Mouse (Mus musculus): ENCODE results near the gene Usp43.

- TF ChIP-seq POLR2A (IDR thresholded peaks at IDR 0.05; ENCODE audit: insufficient read length, low read depth): no peak
- no peak for TF ChIP-seq TCF12 (IDR thresholded peaks at IDR 0.05; ENCODE audit: insufficient read depth, poor library complexity, severe bottlenecking)
- no peak for TF ChIP-seq MYOG (IDR thresholded peaks at IDR 0.05; ENCODE audit: control insufficient read depth in 1 of 3, insufficient read depth in 1 of 3, insufficient read length in 2 of 3, low read depth in 2 of 3)
- no peak for TF ChIP-seq REST (IDR thresholded peaks at IDR 0.05; ENCODE audit: insufficient read depth, insufficient read length)
- no peak for TF ChIP-seq POLR2AphosphoS2 (IDR thresholded peaks at IDR 0.05; ENCODE audit: insufficient read length, low read depth)
- no peak for TF ChIP-seq MAX (IDR thresholded peaks at IDR 0.05; ENCODE audit: low read depth)
- TF ChIP-seq MYOD1 (IDR thresholded peaks at IDR 0.05; ENCODE audit: control insufficient read depth in 1 of 3, insufficient read length in 2 of 3, low read depth in 2 of 3): no peak
- no peak for TF ChIP-seq E2F4 (IDR thresholded peaks at IDR 0.05; ENCODE audit: insufficient read depth)
- TF ChIP-seq USF1 (IDR thresholded peaks at IDR 0.05; ENCODE audit: low read depth): no peak
- TF ChIP-seq SRF (IDR thresholded peaks at IDR 0.05; ENCODE audit: control insufficient read depth, insufficient read length, low read depth): no peak
- no peak for TF ChIP-seq CEBPB (IDR thresholded peaks at IDR 0.05; ENCODE audit: insufficient read depth, poor library complexity, severe bottlenecking)
Measured at GRCm38 (mm10) chr11:67811535-67811934, 110.4 kb downstream of the Usp43 start.
